Mouse (Mus musculus): Measurements from ENCODE around the gene Cox6b2. TPM values are rescaled to one million over a fixed set of nuclear protein-coding genes. Genes with fewer than 3 reads are reported as not detected.

Gene Cox6b2
- polyA plus RNA-seq, 1 experiment from 2014 or later, result 75.6 TPM

DNA sequence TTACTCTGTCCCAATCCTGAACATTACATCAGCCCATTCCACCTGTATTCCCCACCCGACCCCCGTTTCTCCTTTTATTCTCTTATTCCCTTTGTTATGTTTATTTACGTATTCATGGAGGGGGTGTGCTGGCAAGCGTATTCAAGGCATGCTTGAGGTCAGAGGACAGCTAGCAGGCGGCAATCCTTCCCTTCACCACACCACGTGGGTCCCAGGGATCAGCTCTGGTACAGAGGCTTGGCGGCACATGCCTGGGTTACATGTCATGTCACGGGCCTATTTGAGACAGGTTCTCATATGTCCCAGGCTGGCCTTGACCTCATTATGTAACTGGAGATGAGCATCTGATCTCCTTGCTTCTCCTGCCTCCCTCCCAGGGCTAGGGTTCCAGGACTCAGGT is 50.6 kb downstream of the Cox6b2 start:
- Histone ChIP-seq H3K9ac (no peak overlapping the region), H3K4me2 (no peak overlapping the region), H3K36me3 (peaks cover 82% of the 10 kb centered on the region), H3K27me3 (no peaks in the 10 kb centered on the region), H3K4me1 (peaks cover 12% of the 10 kb centered on the region; the same call in 1 of the 2 replicates), H3K9me3 (no peaks in the 10 kb centered on the region), H3K27ac (no peak overlapping the region), H3K4me3 (no peak overlapping the region)
- no peak for ATAC-seq (ENCODE audit: insufficient number of reproducible peaks, insufficient read depth, low FRiP score, low TSS enrichment, low read depth)
- WGBS, result 27% methylated on average over 8 of the region's 8 CpGs

Other genes starting within 250 kb of the Cox6b2 start
- gene Tnnt1, start 236.7 kb downstream of the Cox6b2 start, polyA plus RNA-seq (2015; fragmentation: Nextera tagmentation; extraction: Ambion mirVana), result 57.6 and 63.3 TPM in 2 replicates
- gene Tnni3, start 228.9 kb downstream of the Cox6b2 start, polyA plus RNA-seq (2015; fragmentation: Nextera tagmentation; extraction: Ambion mirVana), result 4.7 and 11.8 TPM in 2 replicates
- 1.4 and 2.4 TPM in 2 replicates for gene Dnaaf3, start 220.6 kb downstream of the Cox6b2 start, polyA plus RNA-seq (2015; fragmentation: Nextera tagmentation; extraction: Ambion mirVana)
- 8.3 and 9.1 TPM in 2 replicates for gene Syt5, start 205.6 kb downstream of the Cox6b2 start, polyA plus RNA-seq (2015; fragmentation: Nextera tagmentation; extraction: Ambion mirVana)
- 0.14 TPM in 1 of 2 replicates, not detected in the other for gene Ptprh, start 149.1 kb downstream of the Cox6b2 start, polyA plus RNA-seq (2015; fragmentation: Nextera tagmentation; extraction: Ambion mirVana)
- gene Tmem86b, start 121.7 kb downstream of the Cox6b2 start, polyA plus RNA-seq (2015; fragmentation: Nextera tagmentation; extraction: Ambion mirVana), result 2.0 and 2.2 TPM in 2 replicates
- gene Ppp6r1, start 94.1 kb downstream of the Cox6b2 start, polyA plus RNA-seq (2015; fragmentation: Nextera tagmentation; extraction: Ambion mirVana), result 10.5 and 14.1 TPM in 2 replicates
- 78.4 and 92.3 TPM in 2 replicates for gene Hspbp1, start 68.0 kb downstream of the Cox6b2 start, polyA plus RNA-seq (2015; fragmentation: Nextera tagmentation; extraction: Ambion mirVana)
- gene Brsk1, start 62.5 kb downstream of the Cox6b2 start, polyA plus RNA-seq (2015; fragmentation: Nextera tagmentation; extraction: Ambion mirVana), result 2.7 and 3.1 TPM in 2 replicates
- 0.24 and 0.45 TPM in 2 replicates for gene Tmem150b, start 27.8 kb downstream of the Cox6b2 start, polyA plus RNA-seq (2015; fragmentation: Nextera tagmentation; extraction: Ambion mirVana)
- gene Kmt5c, start 13.0 kb downstream of the Cox6b2 start, polyA plus RNA-seq (2015; fragmentation: Nextera tagmentation; extraction: Ambion mirVana), result 62.0 and 64.3 TPM in 2 replicates
- not detected in 2 replicates for gene Fam71e2, start 18.2 kb upstream of the Cox6b2 start, polyA plus RNA-seq (2015; fragmentation: Nextera tagmentation; extraction: Ambion mirVana)
- not detected in 2 replicates for gene Il11, start 29.8 kb upstream of the Cox6b2 start, polyA plus RNA-seq (2015; fragmentation: Nextera tagmentation; extraction: Ambion mirVana)
- not detected in 2 replicates for gene Tmem190, start 29.8 kb upstream of the Cox6b2 start, polyA plus RNA-seq (2015; fragmentation: Nextera tagmentation; extraction: Ambion mirVana)
- 6.3 and 7.2 TPM in 2 replicates for gene Tmem238, start 36.6 kb upstream of the Cox6b2 start, polyA plus RNA-seq (2015; fragmentation: Nextera tagmentation; extraction: Ambion mirVana)
- gene Rpl28, start 39.8 kb upstream of the Cox6b2 start, polyA plus RNA-seq (2015; fragmentation: Nextera tagmentation; extraction: Ambion mirVana), result 335 and 398 TPM in 2 replicates
- gene Ube2s, start 59.5 kb upstream of the Cox6b2 start, polyA plus RNA-seq (2015; fragmentation: Nextera tagmentation; extraction: Ambion mirVana), result 347 and 400 TPM in 2 replicates
- gene Shisa7, start 91.6 kb upstream of the Cox6b2 start, polyA plus RNA-seq (2015; fragmentation: Nextera tagmentation; extraction: Ambion mirVana), result 0.39 and 0.63 TPM in 2 replicates
- 5.9 and 6.5 TPM in 2 replicates for gene Isoc2b, start 117.2 kb upstream of the Cox6b2 start, polyA plus RNA-seq (2015; fragmentation: Nextera tagmentation; extraction: Ambion mirVana)
- 1.3 TPM in 2 replicates for gene Isoc2a, start 124.1 kb upstream of the Cox6b2 start, polyA plus RNA-seq (2015; fragmentation: Nextera tagmentation; extraction: Ambion mirVana)
- gene Gm36210, start 153.4 kb upstream of the Cox6b2 start, polyA plus RNA-seq (2015; fragmentation: Nextera tagmentation; extraction: Ambion mirVana), result 0.15 TPM in 1 of 2 replicates, not detected in the other
- 4.3 and 4.8 TPM in 2 replicates for gene Zfp628, start 162.1 kb upstream of the Cox6b2 start, polyA plus RNA-seq (2015; fragmentation: Nextera tagmentation; extraction: Ambion mirVana)
- 3.3 and 4.6 TPM in 2 replicates for gene Nat14, start 168.9 kb upstream of the Cox6b2 start, polyA plus RNA-seq (2015; fragmentation: Nextera tagmentation; extraction: Ambion mirVana)
- 0.51 and 0.62 TPM in 2 replicates for gene Ssc5d, start 172.7 kb upstream of the Cox6b2 start, polyA plus RNA-seq (2015; fragmentation: Nextera tagmentation; extraction: Ambion mirVana)
- gene Sbk2, start 211.3 kb upstream of the Cox6b2 start, polyA plus RNA-seq (2015; fragmentation: Nextera tagmentation; extraction: Ambion mirVana), result 0.18 TPM in 1 of 2 replicates, not detected in the other
- 0.08 TPM in 1 of 2 replicates, not detected in the other for gene Sbk3, start 218.1 kb upstream of the Cox6b2 start, polyA plus RNA-seq (2015; fragmentation: Nextera tagmentation; extraction: Ambion mirVana)
- gene Zfp579, start 243.1 kb upstream of the Cox6b2 start, polyA plus RNA-seq (2015; fragmentation: Nextera tagmentation; extraction: Ambion mirVana), result 38.4 and 42.0 TPM in 2 replicates

All from embryonic facial prominence, embryonic 13.5 days (tissue).